Mouse (Mus musculus): ENCODE results near the gene E030018B13Rik.

DNA sequence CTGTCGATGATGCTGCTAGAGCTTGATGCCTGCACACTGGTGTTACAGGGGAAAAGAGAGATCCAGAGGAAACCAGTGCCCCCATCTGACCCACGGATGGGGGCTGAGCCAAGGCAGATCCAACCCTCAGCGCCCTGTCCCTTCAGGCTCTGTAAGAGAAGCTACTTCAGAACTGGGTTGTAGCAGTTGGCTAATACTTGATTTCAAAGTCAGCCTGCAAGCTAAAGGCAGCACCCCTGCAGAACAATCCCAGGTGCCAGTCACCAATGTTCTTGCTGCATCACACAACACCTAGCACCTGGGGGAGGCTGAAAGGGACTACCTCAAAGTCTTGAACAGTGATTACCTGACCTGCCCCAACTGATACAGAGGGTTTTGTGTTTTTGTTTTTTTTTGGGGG lies 14.7 kb upstream of the E030018B13Rik start:
- TF ChIP-seq CTCF (IDR thresholded peaks at IDR 0.05; ENCODE audit: low read depth) (no peak), EP300 (IDR thresholded peaks at IDR 0.05; ENCODE audit: low read depth) (no peak)

Measured in liver, postnatal 0 days (tissue).